Mouse (Mus musculus) embryo, embryonic 10.5 days (tissue): ENCODE results near the gene Lingo4.

Experiments
- DNase-seq: peaks from one replicate; pipeline ENCODE4 v3.0.0-alpha.2; 2015; ENCODE audit warnings: low spot score

Gene Lingo4

GRCm38 (mm10) chr3:94398217-94398616, at the start of gene Lingo4:
Gene Lingo4 (plus strand): TSS chr3:94398517.
- no peak for DNase-seq

GRCm38 (mm10) chr3:94360812-94361211, 37.5 kb upstream of the Lingo4 start:
- DNase-seq = peak; percentile 56

GRCm38 (mm10) chr3:94362138-94362537, 36.2 kb upstream of the Lingo4 start, which contains the start of gene C2cd4d:
Gene C2cd4d (plus strand): TSS chr3:94362438.
- DNase-seq = no peak

GRCm38 (mm10) chr3:94363291-94364153, 34.8 kb upstream of the Lingo4 start:
- DNase-seq = peak; percentile 57

- DNase-seq = peak; percentile 45
These were observed 34.2 kb upstream of the Lingo4 start for GRCm38 (mm10) chr3:94364154-94364526.

GRCm38 (mm10) chr3:94366761-94367160, 31.6 kb upstream of the Lingo4 start:
- peak; percentile 92 for DNase-seq

- DNase-seq = no peak
These were observed 30.8 kb upstream of the Lingo4 start for GRCm38 (mm10) chr3:94367511-94367910.

- DNase-seq = no peak
These were observed 29.7 kb upstream of the Lingo4 start for GRCm38 (mm10) chr3:94368631-94369030.

- no peak for DNase-seq
These were observed 28.6 kb upstream of the Lingo4 start for GRCm38 (mm10) chr3:94369709-94370108.

- DNase-seq = no peak
These were observed 26.7 kb upstream of the Lingo4 start for GRCm38 (mm10) chr3:94371637-94372036.

- DNase-seq = no peak
These were observed 26.3 kb upstream of the Lingo4 start for GRCm38 (mm10) chr3:94372038-94372437.

- no peak for DNase-seq
These were observed 25.7 kb upstream of the Lingo4 start, which contains the start of gene Rorc for GRCm38 (mm10) chr3:94372641-94373040. Gene Rorc (plus strand): TSS chr3:94372794.

- no peak for DNase-seq
These were observed 25.2 kb upstream of the Lingo4 start for GRCm38 (mm10) chr3:94373090-94373489.

GRCm38 (mm10) chr3:94373597-94374011, 24.7 kb upstream of the Lingo4 start:
- peak; percentile 28 for DNase-seq

GRCm38 (mm10) chr3:94374636-94375035, 23.7 kb upstream of the Lingo4 start:
- no peak for DNase-seq

- no peak for DNase-seq
These were observed 23.2 kb upstream of the Lingo4 start for GRCm38 (mm10) chr3:94375146-94375545.

GRCm38 (mm10) chr3:94375861-94376260, 22.5 kb upstream of the Lingo4 start:
- DNase-seq = no peak

GRCm38 (mm10) chr3:94377028-94377923, 21.0 kb upstream of the Lingo4 start:
- no peak for DNase-seq

- no peak for DNase-seq
These were observed 18.3 kb upstream of the Lingo4 start for GRCm38 (mm10) chr3:94379831-94380510.

GRCm38 (mm10) chr3:94382308-94382707, 16.0 kb upstream of the Lingo4 start:
- no peak for DNase-seq

GRCm38 (mm10) chr3:94383476-94383875, 14.8 kb upstream of the Lingo4 start:
- DNase-seq = no peak

- DNase-seq = no peak
These were observed 11.6 kb upstream of the Lingo4 start for GRCm38 (mm10) chr3:94386671-94387070.
